Mouse (Mus musculus): ENCODE results near the gene Uxs1.

The Uxs1 gene

GRCm38 (mm10) chr1:43717967-43718366, 109.6 kb downstream of the Uxs1 start:
- DNase-seq: peak; percentile 33 to 69

DNA sequence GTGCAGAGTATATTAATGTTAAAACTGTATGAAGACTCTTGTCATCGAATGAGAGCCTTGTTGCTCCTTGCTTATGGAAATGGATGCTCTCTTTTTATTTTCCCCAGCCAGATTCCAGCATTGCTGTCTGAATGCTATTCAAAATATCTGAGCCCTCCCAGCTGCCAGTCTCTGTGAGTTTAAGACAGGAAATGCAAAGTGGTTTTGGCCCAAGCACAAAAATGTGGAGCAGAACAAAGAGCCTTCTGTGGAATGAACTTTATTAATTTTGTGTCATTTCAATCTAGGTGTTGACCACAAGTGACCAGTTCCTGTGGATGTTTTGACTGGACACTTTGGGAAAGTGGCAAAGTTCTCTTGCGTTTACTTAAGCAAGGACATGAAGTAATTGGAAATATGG, 112.8 kb downstream of the Uxs1 start:
- peak in 1 of 2 experiments; percentile 31 for DNase-seq

DNA sequence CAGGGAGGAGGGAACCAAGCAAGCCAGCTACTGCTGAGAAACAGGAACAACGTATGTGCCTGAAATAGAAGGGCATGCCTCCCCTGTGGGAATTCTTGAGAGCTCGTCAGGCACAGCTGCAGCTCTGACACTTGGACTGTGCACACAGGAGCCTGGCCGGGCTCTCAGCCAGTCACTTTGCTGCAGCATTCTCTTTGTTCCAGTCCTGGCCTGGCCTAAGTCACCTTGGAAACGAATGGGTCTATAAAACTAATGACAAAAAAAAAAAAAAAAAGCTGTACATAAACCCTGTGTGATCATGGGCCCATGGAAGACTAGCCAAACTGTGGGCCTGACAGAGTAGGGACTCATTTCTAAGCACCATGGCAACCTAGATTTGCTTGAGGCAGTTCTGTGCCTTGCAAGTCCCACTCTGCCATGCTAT, 129.0 kb downstream of the Uxs1 start:
- peak; percentile 10 to 53 for DNase-seq

All from lung, postnatal 4 days (tissue).